Mouse (Mus musculus) liver, embryonic 15.5 days (tissue): ENCODE data around the gene Mllt1. TPM values are rescaled to one million over a fixed set of nuclear protein-coding genes. Genes with fewer than 3 reads are reported as not detected.
"Not testable (repeated sequence)": the region's sequence is repeated elsewhere in the genome, so short reads cannot be mapped to it uniquely, and the experiment has no call there.

Experiments
- ATAC-seq: fragments of 200-750 bp; cut with Nextera tagmentation; 2 replicates; pipeline ENCODE4 v1.8.0; 2017; ENCODE audit warnings: moderate number of reproducible peaks, mild to moderate bottlenecking, moderate library complexity; ENCODE audit not compliant: insufficient read depth
- H3K27ac ChIP-seq: fragments of 300-500 bp; sonication (generic); replicated peaks from 2 replicates; pipeline ENCODE4 v1.5.1; 2015; ENCODE audit warnings: mild to moderate bottlenecking, inconsistent platforms
- H3K27me3 ChIP-seq: fragments of 300-500 bp; sonication (generic); 2 replicates; pipeline ENCODE4 v1.6.1; 2015; ENCODE audit warnings: mild to moderate bottlenecking, inconsistent platforms
- H3K36me3 ChIP-seq: fragments of 300-500 bp; sonication (generic); replicated peaks from 2 replicates; pipeline ENCODE4 v1.6.1; 2015; ENCODE audit warnings: moderate library complexity, mild to moderate bottlenecking, inconsistent platforms
- H3K4me1 ChIP-seq: fragments of 300-500 bp; sonication (generic); replicated peaks from 2 replicates; pipeline ENCODE4 v1.6.1; 2015; ENCODE audit warnings: inconsistent platforms
- H3K4me2 ChIP-seq: fragments of 300-500 bp; sonication (generic); 2 replicates; pipeline ENCODE4 v1.6.1; 2015; ENCODE audit warnings: moderate library complexity, mild to moderate bottlenecking, inconsistent platforms
- H3K4me3 ChIP-seq: fragments of 300-500 bp; sonication (generic); replicated peaks from 2 replicates; pipeline ENCODE4 v1.5.1; 2015; ENCODE audit warnings: mild to moderate bottlenecking, inconsistent platforms
- H3K9ac ChIP-seq: fragments of 300-500 bp; sonication (generic); 2 replicates; pipeline ENCODE4 v1.6.1; 2015; ENCODE audit warnings: moderate library complexity, mild to moderate bottlenecking, inconsistent platforms
- H3K9me3 ChIP-seq: fragments of 300-500 bp; sonication (generic); replicated peaks from 2 replicates; pipeline ENCODE4 v1.6.1; 2016; ENCODE audit warnings: inconsistent platforms
- WGBS: fragments of 180-500 bp; shearing (Covaris S2); methylation state at CpG from one replicate; pipeline ENCODE4 v1.1.7; 2015; ENCODE audit warnings: mixed read lengths; ENCODE audit not compliant: insufficient replicate concordance; 5-methylcytosine and 5-hydroxymethylcytosine counted together
- polyA plus RNA-seq: library from polyadenylated mRNA; unstranded; fragments of >200 nt; fragmentation: Nextera tagmentation; extraction: Ambion mirVana; gene quantifications from 2 replicates; pipeline ENCODE4 v1.2.1, GENCODE M21; 2015

Mllt1 gene
- polyA plus RNA-seq, 1 experiment from 2014 or later = 9.0 TPM

GRCm38 (mm10) chr17:56934545-56935330, 477 bp downstream of the Mllt1 start:
- WGBS = 5% methylated on average over 44 of the region's 45 CpGs

DNA sequence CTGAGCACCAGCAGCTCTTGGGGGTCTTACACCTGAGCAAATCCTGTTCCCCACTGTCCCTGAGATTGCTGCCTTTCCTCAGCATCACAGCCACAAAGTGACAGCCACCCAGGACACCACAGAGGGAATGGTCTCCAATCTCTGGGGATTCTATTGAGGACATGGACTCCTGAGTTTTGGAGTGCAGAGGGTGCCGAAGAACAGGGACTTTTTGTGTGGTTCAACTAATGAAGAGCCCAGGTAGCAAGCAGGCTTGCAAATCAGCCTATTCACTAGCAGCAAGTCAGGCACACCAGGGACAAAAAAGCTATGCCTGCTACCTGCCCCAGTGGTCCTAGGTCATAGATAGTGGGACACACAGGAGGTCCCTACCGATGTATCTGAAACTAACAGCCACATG, 1.8 kb downstream of the Mllt1 start:
- 0 out of 2 replicates have a peak overlapping the region, but pooled peaks have one; percentile 98 for H3K4me2 ChIP-seq

More at GRCm38 (mm10) chr17:56934545-56935330, 477 bp downstream of the Mllt1 start:
- H3K9ac ChIP-seq = peak overlapping the region; percentile 80
- no peaks in the 10 kb centered on the region for H3K36me3 ChIP-seq
- peak overlapping the region; percentile 69 for H3K27ac ChIP-seq
- peaks cover 48% of the 10 kb centered on the region for H3K4me1 ChIP-seq
- H3K4me3 ChIP-seq = peak overlapping the region; percentile 79
- ATAC-seq = peak; percentile 67
- H3K27me3 ChIP-seq = peaks cover 15% of the 10 kb centered on the region
- peak overlapping the region; percentile 98 for H3K4me2 ChIP-seq
- H3K9me3 ChIP-seq = no peaks in the 10 kb centered on the region

DNA sequence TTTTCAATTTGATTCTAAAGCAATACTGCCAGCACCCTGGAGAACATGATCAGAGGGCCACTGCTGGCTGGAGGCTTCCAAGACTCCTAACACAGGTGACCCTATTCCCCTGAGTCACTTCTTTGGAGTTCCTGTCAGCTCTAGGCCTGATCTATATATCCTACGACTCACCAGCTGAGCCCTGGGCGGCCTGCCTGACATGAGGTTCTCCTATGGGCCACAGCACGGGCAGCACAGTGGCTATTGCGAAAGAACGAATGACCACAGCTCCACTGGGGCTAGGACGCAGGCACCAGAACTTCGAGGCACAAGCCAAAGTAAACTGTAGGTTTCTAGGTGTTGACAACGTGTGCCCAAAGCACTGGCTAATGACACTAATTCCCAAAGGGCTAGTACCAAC, 5.2 kb downstream of the Mllt1 start:
- Histone ChIP-seq H3K4me2 (no peak overlapping the region), H3K9me3 (no peaks in the 10 kb centered on the region), H3K9ac (no peak overlapping the region), H3K36me3 (peaks cover 10% of the 10 kb centered on the region; the same call in 1 of the 2 replicates), H3K27me3 (no peaks in the 10 kb centered on the region), H3K4me3 (no peak overlapping the region), H3K27ac (no peak overlapping the region), H3K4me1 (peaks cover 57% of the 10 kb centered on the region)
- ATAC-seq = peak; percentile 51; the same call in 1 of the 2 replicates
- WGBS = 41% methylated on average over 8 of the region's 8 CpGs

More for the DNA sequence above, 1.8 kb downstream of the Mllt1 start:
- ATAC-seq = no peak
- Histone ChIP-seq H3K9ac (no peak overlapping the region), H3K27ac (no peak overlapping the region), H3K4me1 (peaks cover 60% of the 10 kb centered on the region), H3K36me3 (no peaks in the 10 kb centered on the region), H3K9me3 (no peaks in the 10 kb centered on the region), H3K27me3 (peaks cover 5% of the 10 kb centered on the region), H3K4me3 (no peak overlapping the region)
- WGBS = 85% methylated on average over 2 of the region's 2 CpGs

- Histone ChIP-seq H3K36me3 (peaks cover 15% of the 10 kb centered on the region; the same call in 1 of the 2 replicates), H3K27ac (no peak overlapping the region), H3K27me3 (no peaks in the 10 kb centered on the region), H3K4me3 (no peak overlapping the region), H3K9ac (no peak overlapping the region), H3K4me2 (no peak overlapping the region), H3K9me3 (no peaks in the 10 kb centered on the region), H3K4me1 (peaks cover 52% of the 10 kb centered on the region)
- no peak for ATAC-seq
- WGBS = 32% methylated on average over 1 of the region's 1 CpGs
Measured at GRCm38 (mm10) chr17:56929530-56929929, 5.7 kb downstream of the Mllt1 start.

DNA sequence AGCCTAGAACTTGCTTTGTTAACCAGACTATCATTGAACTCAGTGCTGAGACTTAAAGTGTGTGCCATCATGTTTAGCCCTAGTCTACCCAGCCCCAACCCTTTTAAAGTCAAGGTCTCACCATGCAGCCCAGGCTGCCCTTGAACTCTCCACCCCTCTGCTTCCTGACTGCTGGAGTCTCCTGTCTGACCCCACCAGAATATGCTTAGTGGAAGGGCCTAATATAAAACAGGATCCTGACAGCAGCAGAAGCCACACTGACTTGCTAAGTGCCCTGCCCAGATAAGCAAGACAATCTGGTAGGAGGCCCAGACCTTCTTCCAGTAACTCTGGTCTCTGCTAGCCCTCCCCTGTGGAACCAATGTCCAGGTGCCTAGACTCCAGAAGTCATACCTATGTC, 6.1 kb downstream of the Mllt1 start:
- no peak overlapping the region for H3K9ac ChIP-seq
- no peak overlapping the region for H3K27ac ChIP-seq
- H3K4me2 ChIP-seq = no peak overlapping the region
- no peak for ATAC-seq
- H3K4me1 ChIP-seq = peaks cover 48% of the 10 kb centered on the region
- no peaks in the 10 kb centered on the region for H3K27me3 ChIP-seq
- H3K4me3 ChIP-seq = no peak overlapping the region
- no peaks in the 10 kb centered on the region for H3K9me3 ChIP-seq
- peaks cover 17% of the 10 kb centered on the region; the same call in 1 of the 2 replicates for H3K36me3 ChIP-seq

DNA sequence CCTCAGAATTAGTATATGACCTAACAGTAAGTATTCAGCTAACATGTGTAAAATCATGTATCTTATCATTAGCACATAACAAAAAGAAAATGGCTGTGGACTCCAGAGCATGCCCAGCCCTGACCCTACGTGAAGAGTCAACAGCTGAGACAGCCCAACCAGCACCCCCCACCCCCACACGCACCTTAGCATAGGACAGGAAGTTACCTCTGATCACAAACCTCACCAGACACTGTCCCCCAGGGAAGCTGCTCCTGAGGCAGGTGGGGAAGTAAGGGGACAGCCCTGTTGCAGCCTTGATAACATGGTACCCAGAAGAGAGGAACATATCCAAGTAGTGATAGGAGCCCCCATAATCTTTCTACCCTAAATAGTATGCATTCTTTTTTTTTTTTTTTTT, 9.2 kb downstream of the Mllt1 start:
- ATAC-seq = no peak
- H3K9ac ChIP-seq = no peak overlapping the region
- H3K36me3 ChIP-seq = peaks cover 32% of the 10 kb centered on the region
- H3K27ac ChIP-seq = no peak overlapping the region
- H3K4me3 ChIP-seq = no peak overlapping the region
- H3K4me1 ChIP-seq = peaks cover 31% of the 10 kb centered on the region
- H3K9me3 ChIP-seq = no peaks in the 10 kb centered on the region
- 68% methylated on average over 2 of the region's 2 CpGs for WGBS
- no peaks in the 10 kb centered on the region for H3K27me3 ChIP-seq
- no peak overlapping the region for H3K4me2 ChIP-seq

DNA sequence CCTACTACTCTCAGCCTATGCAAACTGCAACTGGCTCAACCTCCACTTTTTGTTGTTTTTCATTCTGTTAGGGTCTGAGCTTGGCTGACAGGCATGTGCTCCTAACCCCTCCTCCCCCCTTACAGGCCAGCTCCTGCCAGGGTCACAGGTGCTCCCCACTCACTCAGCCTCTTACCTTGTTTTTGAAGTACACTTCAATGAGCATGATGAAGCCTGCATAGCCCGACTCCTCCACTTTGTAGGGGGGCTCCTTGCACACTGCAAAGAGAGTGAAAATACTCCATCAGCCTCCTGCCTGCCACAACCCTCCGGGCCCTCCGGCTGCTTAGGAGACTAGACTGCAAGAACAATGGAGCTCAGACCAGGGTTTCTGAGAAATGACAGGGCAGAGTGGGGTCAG, 15.5 kb downstream of the Mllt1 start:
- Histone ChIP-seq H3K4me3 (no peak overlapping the region), H3K27me3 (no peaks in the 10 kb centered on the region), H3K9ac (no peak overlapping the region), H3K4me2 (no peak overlapping the region), H3K9me3 (no peaks in the 10 kb centered on the region), H3K36me3 (peaks cover 67% of the 10 kb centered on the region), H3K4me1 (no peaks in the 10 kb centered on the region), H3K27ac (no peak overlapping the region)
- WGBS = 77% methylated on average over 3 of the region's 3 CpGs
- ATAC-seq = no peak

- 88% methylated on average over 2 of the region's 2 CpGs for WGBS
- Histone ChIP-seq H3K4me1 (peaks cover 14% of the 10 kb centered on the region), H3K27ac (no peak overlapping the region), H3K4me2 (no peak overlapping the region), H3K36me3 (peaks cover 57% of the 10 kb centered on the region), H3K9ac (no peak overlapping the region), H3K4me3 (no peak overlapping the region), H3K9me3 (no peaks in the 10 kb centered on the region), H3K27me3 (no peaks in the 10 kb centered on the region)
- no peak for ATAC-seq
Measured at GRCm38 (mm10) chr17:56917166-56917565, 18.0 kb downstream of the Mllt1 start.

DNA sequence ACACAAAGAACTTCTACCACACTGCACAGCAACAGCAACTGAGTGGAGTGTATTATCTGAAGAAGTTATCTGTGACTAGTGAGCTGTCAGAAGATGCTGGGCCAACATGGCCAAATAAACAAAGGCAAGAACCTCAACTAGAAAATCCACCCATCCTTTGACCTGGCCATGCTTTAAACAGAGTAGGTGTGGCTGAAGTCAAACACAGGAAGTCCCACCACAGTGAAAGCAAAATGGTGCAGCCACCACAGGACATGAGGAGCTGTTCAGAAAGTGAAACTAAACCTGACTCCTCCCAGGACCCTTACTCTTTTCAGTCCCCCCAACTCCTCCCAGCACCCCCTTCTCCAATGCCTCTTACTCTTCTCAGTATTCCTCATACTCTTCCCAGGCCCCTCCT, 21.8 kb downstream of the Mllt1 start:
- Histone ChIP-seq H3K4me2 (no peak overlapping the region), H3K4me3 (no peak overlapping the region), H3K36me3 (peaks cover 54% of the 10 kb centered on the region), H3K9ac (no peak overlapping the region), H3K27me3 (no peaks in the 10 kb centered on the region), H3K4me1 (peaks cover 14% of the 10 kb centered on the region), H3K27ac (no peak overlapping the region), H3K9me3 (no peaks in the 10 kb centered on the region)
- no peak for ATAC-seq

- H3K27me3 ChIP-seq = no peaks in the 10 kb centered on the region
- 23% methylated on average over 3 of the region's 3 CpGs for WGBS
- ATAC-seq = no peak
- no peak overlapping the region for H3K4me3 ChIP-seq
- H3K9me3 ChIP-seq = no peaks in the 10 kb centered on the region
- H3K4me2 ChIP-seq = no peak overlapping the region
- no peak overlapping the region for H3K9ac ChIP-seq
- peaks cover 53% of the 10 kb centered on the region for H3K36me3 ChIP-seq
- H3K4me1 ChIP-seq = peaks cover 18% of the 10 kb centered on the region
- H3K27ac ChIP-seq = no peak overlapping the region
Measured at GRCm38 (mm10) chr17:56913023-56913422, 22.2 kb downstream of the Mllt1 start.

DNA sequence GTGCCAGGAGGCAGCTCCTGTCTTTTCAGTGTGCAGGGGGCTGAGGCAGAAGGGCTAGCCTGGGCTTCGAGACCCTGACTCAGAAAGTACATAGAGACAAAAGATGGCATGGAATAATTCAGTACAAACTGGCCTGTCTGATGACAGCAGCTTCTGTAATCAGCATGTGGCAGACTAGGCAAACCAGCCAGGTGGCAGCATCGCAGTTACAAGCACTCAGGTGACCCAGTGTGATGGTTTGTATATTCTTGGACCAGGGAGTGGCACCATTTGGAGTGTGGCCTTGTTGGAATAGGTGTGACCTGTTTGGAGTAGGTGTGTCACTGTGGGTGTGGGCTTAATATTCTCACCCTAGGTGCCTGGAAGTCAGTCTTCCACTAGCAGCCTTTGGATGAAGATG, 25.5 kb downstream of the Mllt1 start:
- not testable (repeated sequence) for H3K9ac ChIP-seq, H3K27me3 ChIP-seq, H3K4me2 ChIP-seq, H3K27ac ChIP-seq, ATAC-seq, H3K4me3 ChIP-seq, H3K9me3 ChIP-seq
- Histone ChIP-seq H3K36me3 (peaks cover 46% of the 10 kb centered on the region), H3K4me1 (peaks cover 24% of the 10 kb centered on the region)
- WGBS = 64% methylated on average over 2 of the region's 2 CpGs

GRCm38 (mm10) chr17:56907887-56908286, 27.3 kb downstream of the Mllt1 start:
- peaks cover 44% of the 10 kb centered on the region for H3K36me3 ChIP-seq
- no peak overlapping the region for H3K4me2 ChIP-seq
- ATAC-seq = no peak
- H3K4me3 ChIP-seq = no peak overlapping the region
- H3K27me3 ChIP-seq = no peaks in the 10 kb centered on the region
- H3K4me1 ChIP-seq = peaks cover 10% of the 10 kb centered on the region
- H3K9me3 ChIP-seq = no peaks in the 10 kb centered on the region
- 48% methylated on average over 9 of the region's 9 CpGs for WGBS
- no peak overlapping the region for H3K27ac ChIP-seq
- H3K9ac ChIP-seq = no peak overlapping the region
